Mouse (Mus musculus) midbrain, embryonic 15.5 days (tissue): Measurements from ENCODE around the gene Ppp1r27. TPM values are rescaled to one million over a fixed set of nuclear protein-coding genes. Genes with fewer than 3 reads are reported as not detected.

ENCODE experiments used
- ATAC-seq: fragments of 200-750 bp; cut with Nextera tagmentation; replicated peaks from 2 replicates; pipeline ENCODE4 v1.8.0; 2017; ENCODE audit warnings: moderate TSS enrichment
- H3K27ac ChIP-seq: fragments of 300-500 bp; sonication (generic); 2 replicates; pipeline ENCODE4 v1.5.1; 2015; ENCODE audit warnings: mild to moderate bottlenecking, inconsistent platforms
- H3K27me3 ChIP-seq: fragments of 300-500 bp; sonication (generic); replicated peaks from 2 replicates; pipeline ENCODE4 v1.6.1; 2015; ENCODE audit warnings: inconsistent platforms
- H3K36me3 ChIP-seq: fragments of 300-500 bp; sonication (generic); replicated peaks from 2 replicates; pipeline ENCODE4 v1.6.1; 2015; ENCODE audit warnings: inconsistent platforms
- H3K4me1 ChIP-seq: fragments of 300-500 bp; sonication (generic); 2 replicates; pipeline ENCODE4 v1.6.1; 2015; ENCODE audit warnings: inconsistent platforms
- H3K4me2 ChIP-seq: fragments of 300-500 bp; sonication (generic); 2 replicates; pipeline ENCODE4 v1.6.1; 2015; ENCODE audit warnings: inconsistent platforms, mild to moderate bottlenecking, moderate library complexity
- H3K4me3 ChIP-seq: fragments of 300-500 bp; sonication (generic); 2 replicates; pipeline ENCODE4 v1.5.1; 2015; ENCODE audit warnings: mild to moderate bottlenecking, inconsistent platforms
- H3K9ac ChIP-seq: fragments of 300-500 bp; sonication (generic); 2 replicates; pipeline ENCODE4 v1.6.1; 2015; ENCODE audit warnings: mild to moderate bottlenecking, inconsistent platforms
- H3K9me3 ChIP-seq: fragments of 300-500 bp; sonication (generic); 2 replicates; pipeline ENCODE4 v1.6.1; 2016; ENCODE audit warnings: inconsistent platforms
- WGBS: fragments of 180-500 bp; shearing (Covaris S2); methylation state at CpG from one replicate; pipeline ENCODE4 v1.1.7; 2015; ENCODE audit warnings: mixed read lengths; 5-methylcytosine and 5-hydroxymethylcytosine counted together
- polyA plus RNA-seq: library from polyadenylated mRNA; unstranded; fragments of >200 nt; fragmentation: Nextera tagmentation; extraction: Ambion mirVana; gene quantifications from 2 replicates; pipeline ENCODE4 v1.2.1, GENCODE M21; 2015

Ppp1r27 gene
- polyA plus RNA-seq, 1 experiment from 2014 or later: not detected

DNA sequence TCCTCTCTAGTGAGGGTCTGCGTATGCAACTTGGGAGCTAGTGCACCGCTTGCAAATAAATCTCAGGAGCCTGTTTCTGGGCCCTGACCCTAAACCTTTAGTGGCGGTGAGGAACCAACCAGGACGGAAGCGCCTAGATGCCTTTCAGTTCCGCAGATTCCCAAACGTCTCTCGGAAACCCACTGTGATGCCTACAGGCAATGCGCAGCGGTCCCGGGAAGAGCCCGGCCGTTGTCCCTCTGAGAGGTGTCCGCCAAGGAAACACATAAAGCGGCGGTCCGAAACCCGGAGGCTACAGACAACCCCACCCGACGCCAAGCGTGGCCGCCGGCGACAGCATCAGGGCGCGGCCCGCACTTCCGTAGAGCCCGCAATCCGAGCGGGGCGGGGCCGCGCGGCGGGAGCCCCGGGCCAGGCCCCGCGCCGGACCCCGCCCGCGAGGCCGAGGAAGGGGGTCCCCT lies 30.0 kb upstream of the Ppp1r27 start:
- under 1% methylated on average over 25 of the region's 44 CpGs for WGBS
- peak overlapping the region; percentile 92 for H3K9ac ChIP-seq
- ATAC-seq: peak; percentile 44
- no peaks in the 10 kb centered on the region for H3K27me3 ChIP-seq
- peak overlapping the region; percentile 95 for H3K27ac ChIP-seq
- H3K4me2 ChIP-seq: peak overlapping the region; percentile 98
- H3K9me3 ChIP-seq: no peaks in the 10 kb centered on the region
- H3K36me3 ChIP-seq: peaks cover 28% of the 10 kb centered on the region
- H3K4me1 ChIP-seq: peaks cover 28% of the 10 kb centered on the region
- H3K4me3 ChIP-seq: peak overlapping the region; percentile 90

GRCm38 (mm10) chr11:120580190-120580589 lies 29.3 kb upstream of the Ppp1r27 start:
- Histone ChIP-seq H3K27ac (peak overlapping the region; percentile 95), H3K9me3 (no peaks in the 10 kb centered on the region), H3K4me3 (peak overlapping the region; percentile 90), H3K27me3 (no peaks in the 10 kb centered on the region), H3K36me3 (peaks cover 23% of the 10 kb centered on the region), H3K4me2 (peak overlapping the region; percentile 98), H3K4me1 (peaks cover 28% of the 10 kb centered on the region), H3K9ac (peak overlapping the region; percentile 92)
- ATAC-seq: no peak
- WGBS: 64% methylated on average over 7 of the region's 7 CpGs

DNA sequence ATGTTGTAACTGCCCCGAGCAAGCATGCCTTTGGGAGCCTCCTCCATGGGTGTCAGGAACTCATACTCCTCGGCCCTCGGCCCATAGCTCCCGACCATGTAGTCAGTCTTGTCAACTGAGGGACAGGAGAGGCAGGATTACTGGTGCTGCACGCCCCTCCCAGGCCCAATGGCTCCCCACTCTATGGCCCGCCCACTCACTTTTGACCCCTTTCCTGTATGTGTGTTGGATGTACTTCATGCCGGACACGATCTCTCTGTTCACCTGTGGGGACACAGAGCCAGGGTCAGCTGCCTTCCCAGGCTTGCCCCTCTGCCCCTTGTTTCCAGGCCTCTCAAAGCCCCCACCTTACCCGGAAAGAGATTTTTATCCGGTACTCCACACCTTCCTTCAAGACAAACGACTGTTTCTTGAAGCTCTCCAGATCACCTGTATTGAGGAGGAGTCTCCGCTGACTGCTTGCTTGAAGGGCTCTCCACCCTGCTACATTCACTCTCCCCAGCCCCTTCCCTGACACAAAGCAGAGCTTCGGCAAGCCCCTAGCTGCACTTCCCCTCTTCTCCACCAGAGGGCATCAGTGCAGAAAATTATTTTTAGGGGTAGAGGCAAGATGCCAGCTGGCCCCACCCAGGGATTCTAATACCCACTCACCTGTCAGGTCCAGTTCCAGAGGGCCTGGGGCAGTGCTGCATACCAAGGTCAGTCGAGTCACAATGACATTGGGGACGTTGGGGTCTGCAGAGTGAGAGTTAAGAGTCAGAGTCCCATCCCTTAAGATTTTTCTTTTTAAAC lies 28.6 kb upstream of the Ppp1r27 start:
- Histone ChIP-seq H3K36me3 (peaks cover 19% of the 10 kb centered on the region), H3K27ac (peak overlapping the region; percentile 95), H3K9ac (peak overlapping the region; percentile 92; the same call in 1 of the 2 replicates), H3K9me3 (no peaks in the 10 kb centered on the region), H3K27me3 (no peaks in the 10 kb centered on the region), H3K4me1 (peaks cover 29% of the 10 kb centered on the region), H3K4me3 (peak overlapping the region; percentile 90), H3K4me2 (peak overlapping the region; percentile 98)
- 65% methylated on average over 15 of the region's 15 CpGs for WGBS
- ATAC-seq: no peak

DNA sequence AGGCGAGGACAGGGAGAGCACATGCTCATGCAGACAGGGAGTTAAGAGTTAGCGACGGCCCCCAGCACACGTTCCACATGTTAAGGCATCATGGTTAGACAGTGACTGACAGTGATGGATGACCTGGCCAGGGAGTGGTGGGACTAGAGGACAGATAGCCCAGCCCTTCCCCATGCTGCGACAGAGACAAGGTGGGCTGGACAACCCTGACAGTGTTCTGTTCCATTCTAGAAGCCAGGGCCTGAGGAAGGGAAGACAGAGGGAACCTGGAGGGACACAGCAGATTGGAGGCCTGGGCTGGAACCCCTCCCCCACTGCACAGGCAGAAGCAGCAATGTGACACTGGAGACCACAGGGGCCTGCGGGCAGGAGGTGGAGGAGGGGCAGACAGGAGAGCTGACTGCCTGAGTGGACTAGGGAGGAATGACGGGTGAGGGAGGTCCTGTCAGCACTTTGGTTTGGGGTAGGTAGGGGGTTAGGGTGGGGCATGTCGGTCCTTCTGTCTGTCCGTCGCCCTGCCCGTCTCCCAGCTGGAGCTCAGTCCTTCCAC lies 27.8 kb upstream of the Ppp1r27 start:
- whole genome bisulfite sequencing: 87% methylated on average over 11 of the region's 11 CpGs
- no peak overlapping the region for H3K27ac ChIP-seq
- H3K36me3 ChIP-seq: peaks cover 19% of the 10 kb centered on the region
- H3K4me3 ChIP-seq: no peak overlapping the region
- peaks cover 36% of the 10 kb centered on the region for H3K4me1 ChIP-seq
- no peak for ATAC-seq
- no peak overlapping the region for H3K9ac ChIP-seq
- H3K4me2 ChIP-seq: no peak overlapping the region
- H3K27me3 ChIP-seq: no peaks in the 10 kb centered on the region
- H3K9me3 ChIP-seq: no peaks in the 10 kb centered on the region

DNA sequence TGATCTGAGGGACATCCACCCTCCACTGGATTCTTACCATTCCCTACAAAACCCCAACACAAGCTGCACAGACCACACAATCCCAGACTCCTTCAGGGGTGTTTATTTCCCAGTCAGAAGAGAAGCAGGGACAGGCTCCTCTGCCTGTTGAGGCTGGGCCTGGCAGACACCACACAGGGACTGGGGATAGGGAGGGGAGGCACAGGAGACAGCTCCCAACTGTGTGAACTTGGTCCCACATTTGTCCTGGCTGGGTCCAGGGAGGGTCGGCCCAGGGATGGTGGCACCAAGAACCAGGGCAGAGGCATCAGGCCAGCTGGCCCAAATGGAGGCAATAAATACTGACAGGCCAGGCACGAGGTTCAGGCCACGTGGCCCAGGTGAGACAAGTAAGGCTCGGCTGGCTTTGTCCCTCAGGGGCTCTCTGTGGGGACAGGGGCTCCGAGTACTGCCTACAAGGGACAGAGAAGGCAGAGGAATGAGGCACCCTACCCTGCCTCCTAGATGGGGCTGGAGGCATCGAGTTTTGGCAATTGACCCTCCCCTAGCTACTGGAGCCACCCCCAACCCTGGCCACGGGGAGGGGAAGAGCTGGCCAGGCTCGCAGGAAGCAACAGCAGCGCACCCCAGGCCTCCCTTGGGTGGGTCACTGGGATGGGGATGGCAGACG lies 27.2 kb upstream of the Ppp1r27 start:
- Histone ChIP-seq H3K9ac (no peak overlapping the region), H3K4me3 (no peak overlapping the region), H3K36me3 (peaks cover 19% of the 10 kb centered on the region), H3K27me3 (no peaks in the 10 kb centered on the region), H3K4me1 (peaks cover 37% of the 10 kb centered on the region), H3K9me3 (no peaks in the 10 kb centered on the region), H3K4me2 (no peak overlapping the region), H3K27ac (no peak overlapping the region)
- 89% methylated on average over 10 of the region's 10 CpGs for WGBS
- ATAC-seq: no peak

DNA sequence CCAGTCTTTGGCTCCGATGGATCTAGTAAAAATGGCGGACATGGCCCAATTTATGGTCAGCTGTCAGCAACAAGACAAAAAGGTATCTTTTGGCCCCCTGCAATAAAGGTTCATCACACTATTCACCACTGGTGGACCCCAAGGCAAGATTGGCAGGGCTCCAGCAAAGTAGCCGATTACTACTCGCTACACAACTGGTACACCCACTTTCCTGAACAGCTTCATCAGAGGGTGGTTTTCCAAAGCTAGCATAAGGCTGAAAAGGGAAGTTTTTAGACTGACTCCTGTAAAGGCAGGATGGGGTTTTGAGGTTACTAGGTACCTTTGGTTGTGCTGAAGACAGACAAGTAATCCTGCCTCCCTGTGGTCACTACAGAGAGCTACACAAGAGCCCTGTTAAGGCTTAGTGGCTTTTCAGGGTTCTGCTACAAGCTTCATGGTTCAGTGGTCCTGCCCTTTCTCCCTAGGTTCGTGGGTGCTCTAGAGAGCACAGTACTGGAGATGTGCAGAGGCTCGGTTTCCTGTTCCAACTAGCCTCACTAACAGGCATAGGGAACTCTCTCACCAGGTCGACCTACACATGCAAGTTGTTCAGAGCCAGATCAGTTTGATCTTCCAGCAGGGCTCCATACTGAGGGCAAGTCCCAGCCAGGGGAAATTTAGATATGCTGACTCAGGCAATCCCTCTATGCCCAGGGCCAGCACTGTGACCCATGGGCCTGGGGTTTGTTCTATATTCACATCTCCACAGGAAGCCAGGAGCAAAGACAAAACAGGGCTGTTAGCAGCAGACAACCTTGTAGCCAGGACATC lies 26.5 kb upstream of the Ppp1r27 start:
- Histone ChIP-seq H3K9me3 (no peaks in the 10 kb centered on the region), H3K27me3 (no peaks in the 10 kb centered on the region), H3K4me2 (no peak overlapping the region), H3K27ac (no peak overlapping the region), H3K36me3 (peaks cover 19% of the 10 kb centered on the region), H3K9ac (no peak overlapping the region), H3K4me3 (no peak overlapping the region), H3K4me1 (peaks cover 36% of the 10 kb centered on the region)
- 75% methylated on average over 7 of the region's 7 CpGs for WGBS
- ATAC-seq: no peak

DNA sequence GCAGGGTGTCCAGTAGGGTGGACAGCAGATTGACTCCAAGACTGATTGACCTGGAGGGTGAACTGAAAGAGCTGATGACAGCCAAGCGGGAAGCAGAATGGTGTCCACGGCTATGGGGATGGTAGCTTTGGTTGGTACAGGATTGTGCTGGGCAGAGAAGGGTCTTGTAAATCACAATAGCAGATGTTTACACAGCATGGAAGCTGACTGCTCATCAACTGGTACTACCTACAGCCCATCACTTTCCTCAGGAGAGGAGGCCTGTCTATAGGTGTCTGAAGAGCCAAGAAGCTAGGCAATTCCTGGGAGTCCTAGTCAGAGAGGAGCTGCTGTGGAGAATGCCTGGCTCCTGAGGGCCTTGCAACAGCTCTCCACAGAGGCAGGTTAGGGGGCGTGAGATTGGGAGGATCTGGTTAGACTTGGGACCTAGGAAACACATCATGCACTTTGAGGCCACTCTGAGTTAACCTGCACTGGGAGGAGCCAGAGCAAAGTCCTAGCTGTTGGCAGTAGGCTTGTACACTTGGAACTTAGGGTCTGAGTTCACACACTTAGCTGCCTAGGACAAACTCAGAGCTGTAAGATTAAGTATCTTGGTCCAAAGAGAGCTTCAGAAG lies 25.5 kb upstream of the Ppp1r27 start:
- peaks cover 35% of the 10 kb centered on the region for H3K4me1 ChIP-seq
- H3K9me3 ChIP-seq: no peaks in the 10 kb centered on the region
- H3K27me3 ChIP-seq: no peaks in the 10 kb centered on the region
- H3K9ac ChIP-seq: no peak overlapping the region
- 83% methylated on average over 3 of the region's 3 CpGs for WGBS
- H3K4me2 ChIP-seq: no peak overlapping the region
- peaks cover 19% of the 10 kb centered on the region for H3K36me3 ChIP-seq
- no peak overlapping the region for H3K4me3 ChIP-seq
- no peak overlapping the region for H3K27ac ChIP-seq
- ATAC-seq: no peak

- no peak overlapping the region for H3K4me3 ChIP-seq
- no peak overlapping the region for H3K27ac ChIP-seq
- H3K27me3 ChIP-seq: no peaks in the 10 kb centered on the region
- H3K4me1 ChIP-seq: peaks cover 41% of the 10 kb centered on the region
- H3K9me3 ChIP-seq: no peaks in the 10 kb centered on the region
- ATAC-seq: no peak
- H3K36me3 ChIP-seq: peaks cover 22% of the 10 kb centered on the region
- no peak overlapping the region for H3K4me2 ChIP-seq
- H3K9ac ChIP-seq: no peak overlapping the region
These were observed 25.0 kb upstream of the Ppp1r27 start for GRCm38 (mm10) chr11:120575940-120576339.

DNA sequence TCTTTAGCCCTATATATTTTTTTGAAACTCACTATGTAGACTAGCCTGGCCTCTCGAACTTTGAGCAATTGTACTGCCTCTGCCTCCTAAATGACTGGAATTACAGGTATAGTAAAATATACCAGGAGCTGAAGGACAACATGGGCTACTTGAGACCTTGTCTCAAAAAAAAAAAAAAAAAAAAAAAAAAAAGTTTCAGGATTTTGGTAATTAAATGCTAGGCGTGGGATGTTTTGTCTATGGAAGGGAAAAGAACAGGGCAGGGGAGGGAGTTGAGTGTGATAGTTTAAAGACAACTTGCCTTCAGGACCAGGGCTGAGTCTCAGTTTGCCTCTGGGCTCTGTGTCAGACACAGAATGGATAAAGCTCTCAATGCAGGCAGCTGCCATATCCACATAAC lies 24.1 kb upstream of the Ppp1r27 start:
- Histone ChIP-seq H3K9me3 (no peaks in the 10 kb centered on the region), H3K36me3 (peaks cover 29% of the 10 kb centered on the region), H3K27ac (no peak overlapping the region), H3K4me3 (no peak overlapping the region), H3K4me1 (peaks cover 36% of the 10 kb centered on the region), H3K9ac (no peak overlapping the region), H3K27me3 (no peaks in the 10 kb centered on the region), H3K4me2 (no peak overlapping the region)
- ATAC-seq: no peak
- 84% methylated on average over 2 of the region's 2 CpGs for WGBS

- Histone ChIP-seq H3K4me3 (peak overlapping the region; percentile 80), H3K4me2 (peak overlapping the region; percentile 90), H3K27me3 (no peaks in the 10 kb centered on the region), H3K36me3 (peaks cover 30% of the 10 kb centered on the region), H3K9me3 (no peaks in the 10 kb centered on the region), H3K27ac (no peak overlapping the region), H3K4me1 (peaks cover 28% of the 10 kb centered on the region), H3K9ac (peak overlapping the region; percentile 89; the same call in 1 of the 2 replicates)
- ATAC-seq: no peak
- WGBS: 50% methylated on average over 5 of the region's 5 CpGs
These were observed 23.3 kb upstream of the Ppp1r27 start for GRCm38 (mm10) chr11:120574278-120574600.

GRCm38 (mm10) chr11:120573585-120574277 lies 22.8 kb upstream of the Ppp1r27 start:
- WGBS: under 1% methylated on average over 23 of the region's 23 CpGs
- no peak for ATAC-seq
- H3K9me3 ChIP-seq: no peaks in the 10 kb centered on the region

More at GRCm38 (mm10) chr11:120573585-120574277, 22.8 kb upstream of the Ppp1r27 start:
- Histone ChIP-seq H3K9ac (peak overlapping the region; percentile 89), H3K27me3 (no peaks in the 10 kb centered on the region), H3K4me2 (peak overlapping the region; percentile 90), H3K36me3 (peaks cover 25% of the 10 kb centered on the region), H3K4me1 (peaks cover 23% of the 10 kb centered on the region), H3K27ac (peak overlapping the region; percentile 93), H3K4me3 (peak overlapping the region; percentile 80)
